Mouse (Mus musculus): Measurements from ENCODE around the gene Golga5.
"Not testable (repeated sequence)": the region's sequence is repeated elsewhere in the genome, so short reads cannot be mapped to it uniquely, and the experiment has no call there.

Gene Golga5

GRCm38 (mm10) chr12:102450437-102450836 lies 18.5 kb upstream of the Golga5 start:
- no peak for DNase-seq

- DNase-seq: no peak
Measured at GRCm38 (mm10) chr12:102451126-102451851, 17.6 kb upstream of the Golga5 start.

GRCm38 (mm10) chr12:102453581-102453980 lies 15.4 kb upstream of the Golga5 start:
- no peak for DNase-seq

DNA sequence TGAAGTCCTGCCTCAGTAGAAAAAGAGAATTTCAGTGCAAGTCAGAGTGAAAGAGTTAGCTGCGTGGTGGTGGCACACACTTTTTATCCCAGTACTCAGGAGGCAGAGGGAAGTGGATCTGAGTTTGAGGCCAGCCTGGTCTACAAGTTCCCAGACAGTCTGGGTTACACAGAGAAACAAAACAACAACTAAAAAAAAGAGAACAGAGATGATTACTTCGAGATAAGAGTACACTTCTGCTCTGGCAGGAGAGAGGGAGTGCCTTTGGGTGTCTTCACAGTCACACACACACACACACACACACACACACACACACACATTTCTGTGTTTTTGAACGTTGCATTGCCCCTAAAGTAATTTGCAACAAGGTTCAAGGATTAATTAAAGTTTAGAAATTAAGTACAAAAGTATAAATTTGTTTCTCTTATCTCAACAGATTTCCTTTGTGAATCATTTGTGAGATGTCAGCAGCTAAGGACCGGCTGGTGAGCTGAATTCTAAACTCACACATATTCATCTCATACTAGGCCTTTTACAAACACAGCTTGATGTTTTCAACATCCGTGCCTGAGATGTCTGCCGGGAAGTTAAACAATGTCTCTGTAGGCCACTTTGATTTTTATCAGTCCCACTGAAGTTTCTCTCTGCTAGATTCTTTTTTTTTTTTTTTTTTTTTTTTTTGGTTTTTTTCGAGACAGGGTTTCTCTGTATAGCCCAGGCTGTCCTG lies 12.3 kb upstream of the Golga5 start:
- no peak for DNase-seq

- DNase-seq: no peak
Measured at GRCm38 (mm10) chr12:102460014-102460413, 8.9 kb upstream of the Golga5 start.

DNA sequence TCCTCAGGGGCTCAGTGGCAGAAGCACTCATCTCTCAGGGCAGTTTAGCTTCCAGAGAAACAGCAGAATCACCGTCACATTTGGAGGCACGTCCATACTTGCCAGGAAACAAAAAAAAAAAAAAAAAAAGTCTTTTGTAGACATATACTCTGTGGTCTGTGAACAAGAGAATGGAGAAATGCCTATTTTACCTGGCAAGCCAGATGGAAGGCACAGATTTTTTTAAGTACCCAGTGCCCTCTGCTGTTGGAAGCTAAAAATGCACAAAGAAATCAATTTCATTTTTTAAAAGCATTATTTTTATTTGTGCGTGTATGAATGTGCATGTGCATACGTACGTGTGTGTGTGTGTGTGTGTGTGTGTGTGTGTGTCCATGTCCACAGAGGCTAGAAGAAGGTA lies 7.8 kb upstream of the Golga5 start:
- DNase-seq: no peak

GRCm38 (mm10) chr12:102464650-102465049 lies 4.3 kb upstream of the Golga5 start:
- no peak for DNase-seq

DNA sequence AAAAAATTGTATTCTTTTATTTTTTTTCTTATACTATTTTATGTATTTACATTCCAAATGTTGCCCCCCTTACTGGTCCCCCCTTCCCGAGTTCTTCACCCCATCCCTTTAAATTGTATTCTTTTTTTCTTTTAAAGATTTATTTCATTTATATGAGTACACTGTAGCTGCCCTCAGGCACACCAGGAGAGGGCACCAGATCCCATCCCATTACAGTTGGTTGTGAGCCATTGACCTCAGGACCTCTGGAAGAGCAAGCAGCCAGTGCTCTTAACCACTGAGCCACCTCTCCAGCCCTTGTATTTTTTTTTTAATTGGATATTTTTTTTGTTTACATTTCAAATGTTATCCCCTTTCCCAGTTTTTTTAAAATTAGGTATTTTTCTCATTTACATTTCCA lies 799 bp upstream of the Golga5 start:
- DNase-seq: peak; percentile 17

- DNase-seq: no peak
Measured at GRCm38 (mm10) chr12:102474411-102474810, 5.5 kb downstream of the Golga5 start.

- DNase-seq: no peak
Measured at GRCm38 (mm10) chr12:102480481-102480880, 11.5 kb downstream of the Golga5 start.

DNA sequence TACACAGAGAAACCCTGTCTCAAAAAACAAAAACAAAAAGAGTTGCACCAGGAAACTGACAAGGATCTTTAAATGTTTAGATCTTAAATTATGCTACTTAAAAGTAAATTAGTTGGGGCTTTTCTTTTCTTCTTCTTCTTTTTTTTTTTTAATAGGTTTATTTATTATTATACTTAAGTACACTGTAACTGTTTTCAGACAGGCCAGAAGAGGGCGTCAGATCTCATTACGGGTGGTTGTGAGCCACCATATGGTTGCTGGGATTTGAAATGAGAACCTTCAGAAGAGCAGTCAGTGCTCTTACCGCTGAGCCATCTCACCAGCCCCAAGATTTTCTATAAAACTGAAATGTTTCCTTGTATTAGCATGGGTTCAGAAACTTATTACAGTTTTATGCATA lies 16.0 kb downstream of the Golga5 start:
- no peak for DNase-seq

GRCm38 (mm10) chr12:102491911-102492310 lies 23.0 kb downstream of the Golga5 start:
- DNase-seq: no peak

DNA sequence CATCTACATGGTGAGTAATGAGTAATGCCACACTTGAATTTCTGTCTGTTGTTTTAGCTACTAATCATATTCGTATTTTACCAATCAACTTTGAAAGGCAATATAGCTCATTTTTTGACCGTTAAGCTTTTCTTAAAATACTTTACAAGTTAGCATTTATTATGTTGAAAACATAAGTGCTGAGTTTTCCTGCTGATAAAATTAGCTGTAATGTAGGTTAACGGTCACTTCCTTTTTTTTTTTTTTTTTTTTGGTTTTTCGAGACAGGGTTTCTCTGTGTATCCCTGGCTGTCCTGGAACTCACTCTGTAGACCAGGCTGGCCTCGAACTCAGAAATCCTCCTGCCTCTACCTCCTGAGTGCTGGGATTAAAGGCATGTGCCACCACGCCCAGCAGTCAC lies 26.8 kb downstream of the Golga5 start:
- not testable (repeated sequence) for DNase-seq

- DNase-seq: no peak
Measured at GRCm38 (mm10) chr12:102497905-102498304, 29.0 kb downstream of the Golga5 start.

- DNase-seq: no peak
Measured at GRCm38 (mm10) chr12:102498726-102499125, 29.8 kb downstream of the Golga5 start.

DNA sequence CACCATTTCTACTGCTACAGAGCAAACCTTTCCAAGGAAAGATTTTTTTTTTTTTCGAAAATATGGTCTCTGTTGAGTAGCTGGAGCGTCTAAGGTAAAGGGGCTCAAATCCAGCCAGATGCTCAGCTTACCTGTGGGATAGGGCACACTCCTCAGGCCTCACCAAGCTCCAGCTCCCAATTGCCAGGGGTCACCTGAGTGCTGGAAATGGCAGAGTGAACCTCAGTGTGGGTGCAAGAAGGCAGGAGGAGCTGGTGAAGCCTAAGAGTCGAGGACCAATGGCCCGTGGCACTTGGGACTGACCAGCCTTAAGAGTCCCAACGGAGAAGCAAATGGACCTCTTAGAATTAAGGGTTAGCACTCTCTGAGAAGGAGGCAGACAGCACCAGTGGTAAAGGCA lies 30.3 kb downstream of the Golga5 start:
- DNase-seq: no peak

DNA sequence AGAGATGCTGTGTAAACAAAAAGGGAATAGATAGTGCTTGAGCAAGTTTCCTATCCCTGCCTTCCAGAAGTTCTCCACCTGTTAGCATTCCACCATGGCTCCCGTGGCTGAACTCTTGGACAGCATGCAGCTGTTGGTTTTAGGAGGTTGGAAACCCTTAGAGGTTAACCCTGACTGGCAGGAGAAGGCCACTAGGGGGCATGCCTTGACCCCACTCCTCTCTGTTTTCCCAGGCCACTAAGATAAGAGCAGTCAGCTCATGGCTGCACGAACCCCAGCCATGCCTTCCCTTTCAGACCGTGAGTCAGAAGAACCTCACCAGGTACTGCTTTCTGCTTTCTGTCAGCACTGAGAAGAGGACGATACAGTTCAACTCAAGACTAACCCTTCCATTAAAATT lies 30.8 kb downstream of the Golga5 start:
- DNase-seq: peak; percentile 21

GRCm38 (mm10) chr12:102501038-102501437 lies 32.1 kb downstream of the Golga5 start:
- DNase-seq: no peak

DNA sequence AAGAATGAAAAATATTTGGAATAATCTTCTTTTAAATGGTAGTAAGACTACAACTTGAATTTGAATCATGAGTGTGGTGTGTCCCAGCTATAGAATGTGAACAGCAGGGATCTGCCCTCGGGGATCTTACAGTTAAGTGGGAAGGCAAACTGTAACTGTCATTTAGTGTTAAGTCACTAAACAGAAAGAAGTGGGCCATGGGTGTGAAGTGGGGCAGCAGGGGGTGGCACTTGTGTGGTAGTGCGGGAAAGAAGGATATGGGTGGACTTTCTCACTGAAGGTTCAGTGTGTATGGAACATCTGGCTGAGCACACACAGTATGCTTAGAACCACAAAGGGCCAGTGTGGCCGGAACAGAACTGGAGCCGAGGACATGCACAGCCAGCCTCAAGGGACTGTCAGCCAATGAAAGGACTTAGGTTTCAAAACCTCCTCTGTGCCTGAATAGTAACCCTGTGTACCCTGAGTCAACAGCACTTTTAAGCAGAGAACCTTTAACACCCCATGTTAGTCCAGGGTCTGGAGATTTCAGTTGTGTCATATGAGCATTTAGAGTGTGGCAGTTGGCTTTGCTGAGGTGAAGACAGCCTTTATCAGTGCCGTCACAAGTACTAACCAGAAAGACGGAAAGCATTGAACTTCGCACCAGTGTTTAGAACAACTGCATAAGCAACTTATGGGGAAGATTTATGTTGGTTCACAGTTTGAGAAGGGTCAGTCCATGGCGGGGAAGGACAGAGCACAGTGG lies 33.1 kb downstream of the Golga5 start:
- DNase-seq: no peak

DNA sequence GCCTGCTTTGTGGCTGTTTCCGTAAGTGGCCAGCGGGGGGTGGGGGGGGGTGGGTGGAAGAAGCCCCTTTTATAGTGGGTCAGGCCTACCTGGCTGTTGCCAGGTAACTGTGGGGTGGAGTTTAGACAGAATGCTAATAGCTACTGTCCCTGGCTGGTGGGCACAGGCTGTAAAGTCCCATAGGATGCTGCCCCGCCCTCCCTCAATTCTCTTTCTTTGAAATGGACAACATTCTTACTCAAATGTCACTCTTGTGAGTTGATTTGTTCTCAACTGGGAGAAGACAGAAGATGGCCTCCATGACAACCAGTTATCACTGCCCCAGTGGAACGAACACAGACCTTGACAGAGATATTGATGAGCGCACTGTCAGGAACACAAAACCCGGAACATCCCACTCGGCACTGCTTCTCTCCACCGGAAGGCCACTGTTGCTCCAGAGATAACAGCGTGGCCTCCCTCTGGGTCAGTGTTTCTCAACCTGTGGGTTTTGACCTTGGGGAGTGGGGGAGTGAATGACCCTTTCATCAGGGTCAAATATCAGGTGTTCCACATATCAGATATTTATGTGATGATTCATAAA lies 36.3 kb downstream of the Golga5 start:
- DNase-seq: no peak

GRCm38 (mm10) chr12:102505949-102506348 lies 37.0 kb downstream of the Golga5 start:
- DNase-seq: no peak

- DNase-seq: peak; percentile 72
Measured at GRCm38 (mm10) chr12:102511363-102511762, 42.4 kb downstream of the Golga5 start.

GRCm38 (mm10) chr12:102514151-102514550 lies 45.2 kb downstream of the Golga5 start:
- no peak for DNase-seq

Data from cerebellum, adult 8-10 months (tissue).